Mouse (Mus musculus): ENCODE measurements around the gene Rabl6. TPM values are rescaled to one million over a fixed set of nuclear protein-coding genes. Genes with fewer than 3 reads are reported as not detected.

The Rabl6 gene
- polyA plus RNA-seq (2014; fragmentation: Nextera tagmentation; extraction: Ambion mirVana), result 35.9 and 40.0 TPM in 2 replicates

GRCm38 (mm10) chr2:25607761-25608622 lies at the start of gene Rabl6:
Rabl6 (minus strand) TSS chr2:25608521.
- peak; percentile 74 for ATAC-seq (replicated peaks; ENCODE audit: insufficient number of reproducible peaks, low FRiP score, low TSS enrichment)
- H3K4me3 ChIP-seq (ENCODE audit: low read depth, low read length), result peak within 1 kb of the TSS; percentile 99
- under 1% methylated on average over 80 of the region's 80 CpGs for WGBS (ENCODE audit: insufficient replicate concordance)

GRCm38 (mm10) chr2:25657652-25658051 lies 49.3 kb upstream of the Rabl6 start, which contains the start of gene Lcn5:
Lcn5 (plus strand) TSS chr2:25657952.
- Histone ChIP-seq H3K27me3 (ENCODE audit: control insufficient read depth, insufficient read depth, low read length) (0 out of 2 replicates have a peak, but pooled peaks cover 2% of the 10 kb centered on the region), H3K9ac (ENCODE audit: low read depth, low read length) (no peak within 1 kb of the TSS), H3K4me3 (ENCODE audit: low read depth, low read length) (no peak within 1 kb of the TSS), H3K36me3 (ENCODE audit: control insufficient read depth, insufficient read depth, low read length) (no peaks in the 10 kb centered on the region), H3K4me1 (ENCODE audit: control insufficient read depth, insufficient read depth, low read length) (no peaks in the 10 kb centered on the region), H3K27ac (ENCODE audit: low read depth, low read length) (no peak within 1 kb of the TSS), H3K4me2 (no peak within 1 kb of the TSS), H3K9me3 (replicated peaks; ENCODE audit: control insufficient read depth, low read length) (no peaks in the 10 kb centered on the region)
- ATAC-seq (replicated peaks; ENCODE audit: insufficient number of reproducible peaks, low FRiP score, low TSS enrichment), result no peak

More at GRCm38 (mm10) chr2:25607761-25608622, at the start of gene Rabl6:
- Histone ChIP-seq H3K36me3 (ENCODE audit: control insufficient read depth, insufficient read depth, low read length) (no peaks in the 10 kb centered on the region), H3K9me3 (replicated peaks; ENCODE audit: control insufficient read depth, low read length) (no peaks in the 10 kb centered on the region), H3K4me1 (ENCODE audit: control insufficient read depth, insufficient read depth, low read length) (peaks cover 10% of the 10 kb centered on the region; the same call in 1 of the 2 replicates), H3K27ac (ENCODE audit: low read depth, low read length) (peak within 1 kb of the TSS; percentile 94), H3K9ac (ENCODE audit: low read depth, low read length) (peak within 1 kb of the TSS; percentile 98), H3K4me2 (peak within 1 kb of the TSS; percentile 73), H3K27me3 (ENCODE audit: control insufficient read depth, insufficient read depth, low read length) (peaks cover 12% of the 10 kb centered on the region)

GRCm38 (mm10) chr2:25657246-25657645 lies 48.9 kb upstream of the Rabl6 start:
- Histone ChIP-seq H3K4me3 (ENCODE audit: low read depth, low read length) (no peak overlapping the region), H3K9me3 (replicated peaks; ENCODE audit: control insufficient read depth, low read length) (no peaks in the 10 kb centered on the region), H3K27me3 (ENCODE audit: control insufficient read depth, insufficient read depth, low read length) (0 out of 2 replicates have a peak, but pooled peaks cover 2% of the 10 kb centered on the region), H3K4me2 (no peak overlapping the region), H3K36me3 (ENCODE audit: control insufficient read depth, insufficient read depth, low read length) (no peaks in the 10 kb centered on the region), H3K4me1 (ENCODE audit: control insufficient read depth, insufficient read depth, low read length) (no peaks in the 10 kb centered on the region), H3K9ac (ENCODE audit: low read depth, low read length) (no peak overlapping the region), H3K27ac (ENCODE audit: low read depth, low read length) (no peak overlapping the region)
- ATAC-seq (replicated peaks; ENCODE audit: insufficient number of reproducible peaks, low FRiP score, low TSS enrichment), result no peak
- 81% methylated on average over 4 of the region's 4 CpGs for WGBS (ENCODE audit: insufficient replicate concordance)

- no peak for ATAC-seq (replicated peaks; ENCODE audit: insufficient number of reproducible peaks, low FRiP score, low TSS enrichment)
- no peak overlapping the region for H3K9ac ChIP-seq (ENCODE audit: low read depth, low read length)
- 0 out of 2 replicates have a peak, but pooled peaks cover 2% of the 10 kb centered on the region for H3K27me3 ChIP-seq (ENCODE audit: control insufficient read depth, insufficient read depth, low read length)
- H3K4me2 ChIP-seq, result no peak overlapping the region
- H3K4me1 ChIP-seq (ENCODE audit: control insufficient read depth, insufficient read depth, low read length), result no peaks in the 10 kb centered on the region
- H3K27ac ChIP-seq (ENCODE audit: low read depth, low read length), result no peak overlapping the region
- H3K4me3 ChIP-seq (ENCODE audit: low read depth, low read length), result no peak overlapping the region
- 74% methylated on average over 4 of the region's 4 CpGs for WGBS (ENCODE audit: insufficient replicate concordance)
- no peaks in the 10 kb centered on the region for H3K9me3 ChIP-seq (replicated peaks; ENCODE audit: control insufficient read depth, low read length)
- H3K36me3 ChIP-seq (ENCODE audit: control insufficient read depth, insufficient read depth, low read length), result no peaks in the 10 kb centered on the region
These were observed 48.4 kb upstream of the Rabl6 start for GRCm38 (mm10) chr2:25656691-25657090.

- Histone ChIP-seq H3K9ac (ENCODE audit: low read depth, low read length) (no peak overlapping the region), H3K27me3 (ENCODE audit: control insufficient read depth, insufficient read depth, low read length) (0 out of 2 replicates have a peak, but pooled peaks cover 2% of the 10 kb centered on the region), H3K4me2 (no peak overlapping the region), H3K36me3 (ENCODE audit: control insufficient read depth, insufficient read depth, low read length) (no peaks in the 10 kb centered on the region), H3K27ac (ENCODE audit: low read depth, low read length) (no peak overlapping the region), H3K4me1 (ENCODE audit: control insufficient read depth, insufficient read depth, low read length) (no peaks in the 10 kb centered on the region), H3K4me3 (ENCODE audit: low read depth, low read length) (no peak overlapping the region), H3K9me3 (replicated peaks; ENCODE audit: control insufficient read depth, low read length) (no peaks in the 10 kb centered on the region)
- no peak for ATAC-seq (replicated peaks; ENCODE audit: insufficient number of reproducible peaks, low FRiP score, low TSS enrichment)
- WGBS (ENCODE audit: insufficient replicate concordance), result 55% methylated on average over 1 of the region's 1 CpGs
These were observed 46.2 kb upstream of the Rabl6 start for GRCm38 (mm10) chr2:25654502-25654901.

GRCm38 (mm10) chr2:25652902-25653301 lies 44.6 kb upstream of the Rabl6 start, which contains the start of gene Lcn8:
Lcn8 (plus strand) TSS chr2:25653120.
- ATAC-seq (replicated peaks; ENCODE audit: insufficient number of reproducible peaks, low FRiP score, low TSS enrichment), result no peak
- Histone ChIP-seq H3K27me3 (ENCODE audit: control insufficient read depth, insufficient read depth, low read length) (0 out of 2 replicates have a peak, but pooled peaks cover 2% of the 10 kb centered on the region), H3K4me2 (no peak within 1 kb of the TSS), H3K4me3 (ENCODE audit: low read depth, low read length) (no peak within 1 kb of the TSS), H3K9ac (ENCODE audit: low read depth, low read length) (no peak within 1 kb of the TSS), H3K9me3 (replicated peaks; ENCODE audit: control insufficient read depth, low read length) (no peaks in the 10 kb centered on the region), H3K36me3 (ENCODE audit: control insufficient read depth, insufficient read depth, low read length) (no peaks in the 10 kb centered on the region), H3K4me1 (ENCODE audit: control insufficient read depth, insufficient read depth, low read length) (no peaks in the 10 kb centered on the region), H3K27ac (ENCODE audit: low read depth, low read length) (no peak within 1 kb of the TSS)
- WGBS (ENCODE audit: insufficient replicate concordance), result 69% methylated on average over 2 of the region's 2 CpGs

- H3K9me3 ChIP-seq (replicated peaks; ENCODE audit: control insufficient read depth, low read length), result no peaks in the 10 kb centered on the region
- H3K9ac ChIP-seq (ENCODE audit: low read depth, low read length), result no peak overlapping the region
- H3K4me3 ChIP-seq (ENCODE audit: low read depth, low read length), result no peak overlapping the region
- H3K36me3 ChIP-seq (ENCODE audit: control insufficient read depth, insufficient read depth, low read length), result no peaks in the 10 kb centered on the region
- no peak overlapping the region for H3K4me2 ChIP-seq
- H3K27ac ChIP-seq (ENCODE audit: low read depth, low read length), result no peak overlapping the region
- H3K27me3 ChIP-seq (ENCODE audit: control insufficient read depth, insufficient read depth, low read length), result no peaks in the 10 kb centered on the region
- ATAC-seq (replicated peaks; ENCODE audit: insufficient number of reproducible peaks, low FRiP score, low TSS enrichment), result no peak
- H3K4me1 ChIP-seq (ENCODE audit: control insufficient read depth, insufficient read depth, low read length), result no peaks in the 10 kb centered on the region
- WGBS (ENCODE audit: insufficient replicate concordance), result 17% methylated on average over 6 of the region's 6 CpGs
These were observed 31.6 kb upstream of the Rabl6 start for GRCm38 (mm10) chr2:25639890-25640289.

GRCm38 (mm10) chr2:25634046-25634445 lies 25.7 kb upstream of the Rabl6 start:
- no peak overlapping the region for H3K4me3 ChIP-seq (ENCODE audit: low read depth, low read length)
- no peak overlapping the region for H3K4me2 ChIP-seq
- 22% methylated on average over 1 of the region's 1 CpGs for WGBS (ENCODE audit: insufficient replicate concordance)
- no peaks in the 10 kb centered on the region for H3K27me3 ChIP-seq (ENCODE audit: control insufficient read depth, insufficient read depth, low read length)
- H3K27ac ChIP-seq (ENCODE audit: low read depth, low read length), result no peak overlapping the region
- H3K36me3 ChIP-seq (ENCODE audit: control insufficient read depth, insufficient read depth, low read length), result no peaks in the 10 kb centered on the region
- ATAC-seq (replicated peaks; ENCODE audit: insufficient number of reproducible peaks, low FRiP score, low TSS enrichment), result no peak
- no peaks in the 10 kb centered on the region for H3K4me1 ChIP-seq (ENCODE audit: control insufficient read depth, insufficient read depth, low read length)
- H3K9me3 ChIP-seq (replicated peaks; ENCODE audit: control insufficient read depth, low read length), result no peaks in the 10 kb centered on the region
- no peak overlapping the region for H3K9ac ChIP-seq (ENCODE audit: low read depth, low read length)

Measured in heart, embryonic 11.5 days (tissue).